Mouse (Mus musculus): ENCODE data around the gene Chit1. TPM values are rescaled to one million over a fixed set of nuclear protein-coding genes. Genes with fewer than 3 reads are reported as not detected.

Gene Chit1
- polyA plus RNA-seq, 1 experiment from 2014 or later, result not detected

- ATAC-seq (replicated peaks; ENCODE audit: low FRiP score, low TSS enrichment, low read depth) (peak; percentile 92), DNase-seq (ENCODE audit: low spot score) (peak; percentile 90)
- H3K27ac ChIP-seq (ENCODE audit: low read depth), result peak overlapping the region; percentile 81
- peak overlapping the region; percentile 58 for H3K9ac ChIP-seq (ENCODE audit: low read length)
- no peaks in the 10 kb centered on the region for H3K9me3 ChIP-seq (ENCODE audit: control insufficient read depth, low read length)
- whole genome bisulfite sequencing, result 1% methylated on average over 43 of the region's 43 CpGs
- no peaks in the 10 kb centered on the region for H3K36me3 ChIP-seq (ENCODE audit: control insufficient read depth, insufficient read depth, low read length)
- no peaks in the 10 kb centered on the region for H3K27me3 ChIP-seq (replicated peaks; ENCODE audit: control insufficient read depth, insufficient read depth, low read length)
- peak overlapping the region; percentile 43 for H3K4me3 ChIP-seq (ENCODE audit: low read depth, low read length)
- H3K4me1 ChIP-seq (replicated peaks; ENCODE audit: control insufficient read depth, insufficient read depth, low read length), result peaks cover 40% of the 10 kb centered on the region
- peak overlapping the region; percentile 82 for H3K4me2 ChIP-seq (ENCODE audit: low read length)
These were observed 17.9 kb upstream of the Chit1 start for GRCm38 (mm10) chr1:134092852-134093770.

- H3K9me3 ChIP-seq (ENCODE audit: control insufficient read depth, low read length), result no peaks in the 10 kb centered on the region
- H3K27me3 ChIP-seq (replicated peaks; ENCODE audit: control insufficient read depth, insufficient read depth, low read length), result no peaks in the 10 kb centered on the region
- peak overlapping the region; percentile 82 for H3K4me2 ChIP-seq (ENCODE audit: low read length)
- H3K36me3 ChIP-seq (ENCODE audit: control insufficient read depth, insufficient read depth, low read length), result no peaks in the 10 kb centered on the region
- H3K4me3 ChIP-seq (ENCODE audit: low read depth, low read length), result no peak overlapping the region
- H3K9ac ChIP-seq (ENCODE audit: low read length), result peak overlapping the region; percentile 58; the same call in 1 of the 2 replicates
- WGBS, result 62% methylated on average over 13 of the region's 13 CpGs
- DNase-seq (ENCODE audit: low spot score) (no peak), ATAC-seq (replicated peaks; ENCODE audit: low FRiP score, low TSS enrichment, low read depth) (no peak)
- peak overlapping the region; percentile 81; the same call in 1 of the 2 replicates for H3K27ac ChIP-seq (ENCODE audit: low read depth)
- peaks cover 48% of the 10 kb centered on the region for H3K4me1 ChIP-seq (replicated peaks; ENCODE audit: control insufficient read depth, insufficient read depth, low read length)
These were observed 17.1 kb upstream of the Chit1 start for GRCm38 (mm10) chr1:134093771-134094526.

GRCm38 (mm10) chr1:134095033-134095612 is 15.9 kb upstream of the Chit1 start:
- H3K4me2 ChIP-seq (ENCODE audit: low read length), result no peak overlapping the region
- H3K9me3 ChIP-seq (ENCODE audit: control insufficient read depth, low read length), result no peaks in the 10 kb centered on the region
- peaks cover 57% of the 10 kb centered on the region for H3K4me1 ChIP-seq (replicated peaks; ENCODE audit: control insufficient read depth, insufficient read depth, low read length)
- H3K27me3 ChIP-seq (replicated peaks; ENCODE audit: control insufficient read depth, insufficient read depth, low read length), result no peaks in the 10 kb centered on the region
- ATAC-seq (replicated peaks; ENCODE audit: low FRiP score, low TSS enrichment, low read depth) (no peak), DNase-seq (ENCODE audit: low spot score) (no peak)
- no peak overlapping the region for H3K9ac ChIP-seq (ENCODE audit: low read length)
- H3K4me3 ChIP-seq (ENCODE audit: low read depth, low read length), result no peak overlapping the region
- H3K36me3 ChIP-seq (ENCODE audit: control insufficient read depth, insufficient read depth, low read length), result no peaks in the 10 kb centered on the region
- H3K27ac ChIP-seq (ENCODE audit: low read depth), result no peak overlapping the region
- 67% methylated on average over 7 of the region's 7 CpGs for WGBS

GRCm38 (mm10) chr1:134095721-134096120 is 15.3 kb upstream of the Chit1 start:
- Histone ChIP-seq H3K27ac (ENCODE audit: low read depth) (peak overlapping the region; percentile 36), H3K27me3 (replicated peaks; ENCODE audit: control insufficient read depth, insufficient read depth, low read length) (no peaks in the 10 kb centered on the region), H3K4me2 (ENCODE audit: low read length) (no peak overlapping the region), H3K9ac (ENCODE audit: low read length) (no peak overlapping the region), H3K4me3 (ENCODE audit: low read depth, low read length) (no peak overlapping the region), H3K36me3 (ENCODE audit: control insufficient read depth, insufficient read depth, low read length) (no peaks in the 10 kb centered on the region), H3K9me3 (ENCODE audit: control insufficient read depth, low read length) (no peaks in the 10 kb centered on the region), H3K4me1 (replicated peaks; ENCODE audit: control insufficient read depth, insufficient read depth, low read length) (peaks cover 58% of the 10 kb centered on the region)
- no peak for ATAC-seq (replicated peaks; ENCODE audit: low FRiP score, low TSS enrichment, low read depth)
- DNase-seq (ENCODE audit: low spot score), result no peak
- 80% methylated on average over 4 of the region's 4 CpGs for WGBS

- H3K27ac ChIP-seq (ENCODE audit: low read depth), result peak overlapping the region; percentile 36
- no peak overlapping the region for H3K9ac ChIP-seq (ENCODE audit: low read length)
- no peaks in the 10 kb centered on the region for H3K9me3 ChIP-seq (ENCODE audit: control insufficient read depth, low read length)
- no peak overlapping the region for H3K4me3 ChIP-seq (ENCODE audit: low read depth, low read length)
- H3K36me3 ChIP-seq (ENCODE audit: control insufficient read depth, insufficient read depth, low read length), result no peaks in the 10 kb centered on the region
- H3K27me3 ChIP-seq (replicated peaks; ENCODE audit: control insufficient read depth, insufficient read depth, low read length), result no peaks in the 10 kb centered on the region
- H3K4me1 ChIP-seq (replicated peaks; ENCODE audit: control insufficient read depth, insufficient read depth, low read length), result peaks cover 58% of the 10 kb centered on the region
- DNase-seq (ENCODE audit: low spot score), result no peak
- no peak overlapping the region for H3K4me2 ChIP-seq (ENCODE audit: low read length)
- ATAC-seq (replicated peaks; ENCODE audit: low FRiP score, low TSS enrichment, low read depth), result no peak
- WGBS, result 44% methylated on average over 14 of the region's 14 CpGs
These were observed 14.6 kb upstream of the Chit1 start for GRCm38 (mm10) chr1:134096264-134096934.

- no peak overlapping the region for H3K4me2 ChIP-seq (ENCODE audit: low read length)
- H3K4me1 ChIP-seq (replicated peaks; ENCODE audit: control insufficient read depth, insufficient read depth, low read length), result peaks cover 54% of the 10 kb centered on the region
- no peaks in the 10 kb centered on the region for H3K27me3 ChIP-seq (replicated peaks; ENCODE audit: control insufficient read depth, insufficient read depth, low read length)
- WGBS, result 86% methylated on average over 7 of the region's 7 CpGs
- no peaks in the 10 kb centered on the region for H3K36me3 ChIP-seq (ENCODE audit: control insufficient read depth, insufficient read depth, low read length)
- no peak overlapping the region for H3K9ac ChIP-seq (ENCODE audit: low read length)
- no peak for ATAC-seq (replicated peaks; ENCODE audit: low FRiP score, low TSS enrichment, low read depth)
- H3K9me3 ChIP-seq (ENCODE audit: control insufficient read depth, low read length), result no peaks in the 10 kb centered on the region
- no peak for DNase-seq (ENCODE audit: low spot score)
- peak overlapping the region; percentile 97 for H3K27ac ChIP-seq (ENCODE audit: low read depth)
- H3K4me3 ChIP-seq (ENCODE audit: low read depth, low read length), result no peak overlapping the region
These were observed 13.8 kb upstream of the Chit1 start for GRCm38 (mm10) chr1:134097080-134097855.

GRCm38 (mm10) chr1:134097956-134098725 is 12.9 kb upstream of the Chit1 start:
- Histone ChIP-seq H3K36me3 (ENCODE audit: control insufficient read depth, insufficient read depth, low read length) (no peaks in the 10 kb centered on the region), H3K4me2 (ENCODE audit: low read length) (peak overlapping the region; percentile 61), H3K9ac (ENCODE audit: low read length) (peak overlapping the region; percentile 11), H3K4me3 (ENCODE audit: low read depth, low read length) (no peak overlapping the region), H3K4me1 (replicated peaks; ENCODE audit: control insufficient read depth, insufficient read depth, low read length) (peaks cover 50% of the 10 kb centered on the region), H3K9me3 (ENCODE audit: control insufficient read depth, low read length) (no peaks in the 10 kb centered on the region), H3K27me3 (replicated peaks; ENCODE audit: control insufficient read depth, insufficient read depth, low read length) (no peaks in the 10 kb centered on the region), H3K27ac (ENCODE audit: low read depth) (peak overlapping the region; percentile 97)
- DNase-seq (ENCODE audit: low spot score), result no peak
- 38% methylated on average over 13 of the region's 13 CpGs for WGBS
- no peak for ATAC-seq (replicated peaks; ENCODE audit: low FRiP score, low TSS enrichment, low read depth)

All from intestine, embryonic 14.5 days (tissue).